Mouse (Mus musculus) myocyte (in vitro differentiated cells): ENCODE data around the gene Hoxd12.

Experiments used
- CEBPB ChIP-seq: IDR thresholded peaks from 2 replicates; pipeline ENCODE4 v1.6.1; 2011; ENCODE audit warnings: mild to moderate bottlenecking, moderate library complexity; ENCODE audit not compliant: poor library complexity, insufficient read depth, severe bottlenecking
- E2F4 ChIP-seq: IDR thresholded peaks from one replicate; pipeline ENCODE4 v1.6.1; 2011; ENCODE audit warnings: mild to moderate bottlenecking, control low read depth, moderate library complexity; ENCODE audit not compliant: insufficient read depth
- MAX ChIP-seq: IDR thresholded peaks from one replicate; pipeline ENCODE4 v1.6.1; 2011; ENCODE audit warnings: low read depth, mild to moderate bottlenecking, control low read depth
- MYOD1 ChIP-seq, 3 experiments: IDR thresholded peaks; one replicate each; pipeline ENCODE4 v1.6.1; 2011; ENCODE audit warnings: control low read depth in 2 of 3, low read depth in 2 of 3, mild to moderate bottlenecking in 2 of 3, moderate library complexity in 1 of 3; ENCODE audit not compliant: insufficient read length in 2 of 3, control insufficient read depth in 1 of 3
- MYOG ChIP-seq, 3 experiments: IDR thresholded peaks; one replicate each; pipeline ENCODE4 v1.6.1; 2011; ENCODE audit warnings: control low read depth in 2 of 3, low read depth in 2 of 3, mild to moderate bottlenecking in 2 of 3; ENCODE audit not compliant: insufficient read length in 2 of 3, control insufficient read depth in 1 of 3, insufficient read depth in 1 of 3
- POLR2A ChIP-seq: IDR thresholded peaks from one replicate; pipeline ENCODE4 v1.6.1; 2011; ENCODE audit warnings: low read depth, mild to moderate bottlenecking, control low read depth, moderate library complexity; ENCODE audit not compliant: insufficient read length
- POLR2AphosphoS2 ChIP-seq: IDR thresholded peaks from one replicate; pipeline ENCODE4 v1.6.1; 2011; ENCODE audit warnings: low read depth, control low read depth; ENCODE audit not compliant: insufficient read length
- TCF12 ChIP-seq: IDR thresholded peaks from one replicate; pipeline ENCODE4 v1.6.1; 2011; ENCODE audit warnings: mild to moderate bottlenecking, control low read depth; ENCODE audit not compliant: poor library complexity, insufficient read depth, severe bottlenecking
- USF1 ChIP-seq: IDR thresholded peaks from one replicate; pipeline ENCODE4 v1.6.1; 2011; ENCODE audit warnings: low read depth, mild to moderate bottlenecking, control low read depth, moderate library complexity

DNA sequence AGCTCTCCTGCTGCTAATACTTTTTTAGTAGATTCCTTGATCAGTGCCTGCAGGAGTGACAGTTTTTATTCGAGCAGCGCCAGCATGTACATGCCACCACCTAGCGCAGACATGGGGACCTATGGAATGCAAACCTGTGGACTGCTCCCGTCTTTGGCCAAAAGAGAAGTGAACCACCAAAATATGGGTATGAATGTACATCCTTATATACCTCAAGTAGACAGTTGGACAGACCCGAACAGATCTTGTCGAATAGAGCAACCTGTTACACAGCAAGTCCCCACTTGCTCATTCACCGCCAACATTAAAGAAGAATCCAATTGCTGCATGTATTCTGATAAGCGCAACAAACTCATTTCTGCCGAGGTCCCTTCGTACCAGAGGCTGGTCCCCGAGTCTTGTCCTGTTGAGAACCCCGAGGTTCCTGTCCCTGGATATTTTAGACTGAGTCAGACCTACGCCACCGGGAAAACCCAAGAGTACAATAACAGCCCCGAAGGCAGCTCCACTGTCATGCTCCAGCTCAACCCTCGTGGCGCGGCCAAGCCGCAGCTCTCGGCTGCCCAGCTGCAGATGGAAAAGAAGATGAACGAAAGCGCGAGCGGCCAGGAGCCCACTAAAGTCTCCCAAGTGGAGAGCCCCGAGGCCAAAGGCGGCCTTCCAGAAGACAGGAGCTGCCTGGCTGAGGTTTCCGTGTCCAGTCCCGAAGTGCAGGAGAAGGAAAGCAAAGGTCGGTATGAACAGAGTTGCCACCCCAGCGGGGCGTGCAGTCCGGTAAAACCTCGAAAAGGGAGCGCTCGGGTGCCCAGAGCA lies 17.4 kb downstream of the Hoxd12 start:
- TF ChIP-seq CEBPB = no peak
- TF ChIP-seq MAX = no peak
- no peak for TF ChIP-seq POLR2A
- no peak for TF ChIP-seq POLR2AphosphoS2
- no peak for TF ChIP-seq TCF12
- no peak for TF ChIP-seq E2F4
- TF ChIP-seq USF1 = no peak
- TF ChIP-seq MYOG (IDR thresholded peaks at IDR 0.05; ENCODE audit: control insufficient read depth in 1 of 3, insufficient read depth in 1 of 3, insufficient read length in 2 of 3, low read depth in 2 of 3) = no peak
- TF ChIP-seq MYOD1 (IDR thresholded peaks at IDR 0.05; ENCODE audit: control insufficient read depth in 1 of 3, insufficient read length in 2 of 3, low read depth in 2 of 3) = no peak
